Mouse (Mus musculus) spleen, adult 2 months (tissue): Measurements from ENCODE around the gene Galns.

ENCODE experiments used
- CTCF ChIP-seq: fragments of 200-500 bp; IDR thresholded peaks from 2 replicates; pipeline ENCODE4 v1.5.1; 2011; ENCODE audit warnings: mild to moderate bottlenecking, inconsistent platforms; ENCODE audit not compliant: insufficient read depth, insufficient read length, insufficient replicate concordance; ENCODE audit errors: extremely low read depth
- POLR2A ChIP-seq: fragments of 200-500 bp; IDR thresholded peaks from 2 replicates; pipeline ENCODE4 v1.6.1; 2011; ENCODE audit warnings: low read depth, low read length, inconsistent platforms

DNA sequence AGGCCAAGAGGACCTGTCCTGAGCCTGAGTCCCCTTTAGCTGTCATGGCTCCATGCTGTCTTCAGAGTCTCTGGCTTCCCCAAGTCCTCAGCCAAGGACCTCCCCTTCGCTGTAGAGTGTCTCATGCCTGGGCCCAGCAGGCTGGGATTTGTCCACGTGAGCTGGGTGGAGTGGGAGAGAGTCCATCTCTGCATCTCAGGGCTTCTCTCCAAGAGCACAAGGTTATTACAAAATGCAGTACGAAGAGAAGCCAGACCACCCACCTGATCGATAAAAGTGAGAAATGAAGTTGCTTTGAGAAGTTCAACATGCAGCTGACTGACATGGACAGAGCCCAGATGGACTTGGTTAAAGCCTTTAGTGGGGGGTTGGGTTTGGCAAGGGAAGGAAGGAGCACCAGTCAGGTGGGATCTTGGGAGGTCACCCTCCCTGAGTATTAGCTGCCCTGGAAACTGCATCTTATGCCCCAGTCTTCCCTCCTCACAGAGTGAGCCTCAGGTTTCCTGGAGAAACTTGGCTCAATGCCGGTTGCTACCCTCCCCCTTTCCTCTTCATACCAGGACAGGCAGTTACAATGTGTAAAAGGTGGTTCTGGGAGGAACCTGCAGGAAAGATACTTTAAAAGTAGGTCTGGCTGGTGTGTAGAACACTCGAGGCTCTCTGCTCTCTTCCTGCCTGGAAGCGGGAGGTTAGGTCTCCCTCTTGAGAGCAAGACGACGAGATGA is 5.1 kb upstream of the Galns start:
- TF ChIP-seq CTCF (no peak), POLR2A (no peak)
